ENCODE assay signal across 8 mouse cellular contexts in genomic region chr4:53219351-53219750, GRCm38 (mm10). TPM values are rescaled to one million over a fixed set of nuclear protein-coding genes. Genes with fewer than 3 reads are reported as not detected.
A peak's percentile ranks its signal among the peaks of the same experiment; 100 is the strongest.
DNase-seq lines count a peak whose midpoint lies in the region; ATAC-seq lines count a peak whose summit lies in the region.

No protein-coding gene starts in this region.

- ATAC-seq in midbrain, embryonic 14.5 days (ENCODE audit: low FRiP score, low TSS enrichment), result no peak
- no peak for ATAC-seq in midbrain, embryonic 13.5 days

- no peaks in the 10 kb centered on the region for H3K9me3 ChIP-seq in midbrain, embryonic 14.5 days (ENCODE audit: control insufficient read depth, low read length)
- H3K9me3 ChIP-seq in midbrain, embryonic 13.5 days, result no peaks in the 10 kb centered on the region
- H3K9me3 ChIP-seq in heart, embryonic 10.5 days, result no peaks in the 10 kb centered on the region

- peak; percentile 53 for DNase-seq in adrenal gland, adult 2 months
- no peak for DNase-seq in adrenal gland, adult 18-20 months (ENCODE audit: low spot score in 2 of 2)
- no peak for DNase-seq in midbrain, embryonic 14.5 days
- peak; percentile 71 for DNase-seq in heart, embryonic 10.5 days (ENCODE audit: low spot score)
- DNase-seq in left cerebral cortex, postnatal 14 days (ENCODE audit: low spot score in 2 of 2), result peak; percentile 30 to 40
- DNase-seq in B cell, adult 2 months, result no peak
- no peak for DNase-seq in thymus, postnatal 25 days

- H3K9ac ChIP-seq in midbrain, embryonic 14.5 days (replicated peaks; ENCODE audit: low read length), result no peak overlapping the region
- no peak overlapping the region for H3K9ac ChIP-seq in midbrain, embryonic 13.5 days (replicated peaks)

- intact Hi-C loops in left cerebral cortex, postnatal 14 days (cut with DNase I), result no loop called here

- WGBS in midbrain, embryonic 14.5 days, result 71% methylated on average over 3 of the region's 3 CpGs
- WGBS in midbrain, embryonic 13.5 days, result 66% methylated on average over 3 of the region's 3 CpGs
- 40% methylated on average over 3 of the region's 3 CpGs for WGBS in heart, embryonic 10.5 days

- no peak overlapping the region for H3K4me2 ChIP-seq in midbrain, embryonic 14.5 days (ENCODE audit: low read length)
- no peak overlapping the region for H3K4me2 ChIP-seq in midbrain, embryonic 13.5 days (replicated peaks)

- no peaks in the 10 kb centered on the region for H3K27me3 ChIP-seq in midbrain, embryonic 14.5 days (ENCODE audit: control insufficient read depth, insufficient read depth, low read length)
- H3K27me3 ChIP-seq in midbrain, embryonic 13.5 days, result no peaks in the 10 kb centered on the region
- H3K27me3 ChIP-seq in heart, embryonic 10.5 days (ENCODE audit: insufficient read depth, poor library complexity, severe bottlenecking), result no peaks in the 10 kb centered on the region

- H3K4me1 ChIP-seq in midbrain, embryonic 14.5 days (ENCODE audit: control insufficient read depth, insufficient read depth, low read length), result peaks cover 13% of the 10 kb centered on the region
- peaks cover 19% of the 10 kb centered on the region for H3K4me1 ChIP-seq in midbrain, embryonic 13.5 days (replicated peaks)
- peaks cover 25% of the 10 kb centered on the region for H3K4me1 ChIP-seq in heart, embryonic 10.5 days

- no peak overlapping the region for H3K4me3 ChIP-seq in midbrain, embryonic 14.5 days (replicated peaks; ENCODE audit: low read depth, low read length)
- H3K4me3 ChIP-seq in midbrain, embryonic 13.5 days (replicated peaks), result no peak overlapping the region
- no peak overlapping the region for H3K4me3 ChIP-seq in heart, embryonic 10.5 days

- H3K27ac ChIP-seq in midbrain, embryonic 14.5 days (replicated peaks; ENCODE audit: low read depth, low read length), result 0 out of 2 replicates have a peak overlapping the region, but pooled peaks have one; percentile 20
- no peak overlapping the region for H3K27ac ChIP-seq in midbrain, embryonic 13.5 days
- H3K27ac ChIP-seq in heart, embryonic 10.5 days, result no peak overlapping the region

- no peaks in the 10 kb centered on the region for H3K36me3 ChIP-seq in midbrain, embryonic 14.5 days (ENCODE audit: control insufficient read depth, insufficient read depth, low read length)
- no peaks in the 10 kb centered on the region for H3K36me3 ChIP-seq in midbrain, embryonic 13.5 days
- H3K36me3 ChIP-seq in heart, embryonic 10.5 days, result no peaks in the 10 kb centered on the region

RNA-seq across cellular contexts. Expression of gene Abca1, which starts 59.7 kb away (rescaled TPM):
- total RNA-seq in adrenal gland, adult 2 months (2021), result 100 to 1,000 TPM; 137 to 213 TPM
- polyA plus RNA-seq in adrenal gland, adult 2 months (2012; rRNA removed), result 15.7 and 27.8 TPM in 2 replicates
- 100 to 1,000 TPM in 1 of 2 experiments, 10 to 100 TPM in 1; 71.5 to 274 TPM for total RNA-seq in adrenal gland, adult 18-20 months (2021)
- 9.0 and 16.9 TPM in 2 replicates for polyA plus RNA-seq in midbrain, embryonic 14.5 days (2014; fragmentation: Nextera tagmentation; extraction: Ambion mirVana)
- polyA plus RNA-seq in midbrain, embryonic 13.5 days (2015; fragmentation: Nextera tagmentation; extraction: Ambion mirVana), result 8.3 and 8.7 TPM in 2 replicates
- polyA plus RNA-seq in heart, embryonic 10.5 days (2016; fragmentation: Nextera tagmentation; extraction: Ambion mirVana), result 1.6 and 4.2 TPM in 2 replicates
- 10 to 100 TPM; 23.2 to 23.5 TPM for total RNA-seq in left cerebral cortex, postnatal 14 days (2021)

Comparison
In these comparisons a context has a peak if more than half of its experiments do, and no peak if none do; other contexts are left out.
1. DNase-seq: peak in adrenal gland, adult 2 months (single experiment), heart, embryonic 10.5 days (single experiment) and left cerebral cortex, postnatal 14 days (2 of 2); none in adrenal gland, adult 18-20 months (0 of 2), midbrain, embryonic 14.5 days (single experiment), B cell, adult 2 months (0 of 2) and thymus, postnatal 25 days (single experiment).